Mouse (Mus musculus) embryonic facial prominence, embryonic 15.5 days (tissue): ENCODE measurements around the gene Gm13693. TPM values are rescaled to one million over a fixed set of nuclear protein-coding genes. Genes with fewer than 3 reads are reported as not detected.
A peak's percentile ranks its signal among the peaks of the same experiment; 100 is the strongest.
"Not testable (repeated sequence)": the region's sequence is repeated elsewhere in the genome, so short reads cannot be mapped to it uniquely, and the experiment has no call there.

Experiments used
- ATAC-seq: fragments of 200-750 bp; cut with Nextera tagmentation; 2 replicates; pipeline ENCODE4 v1.8.0; 2017; ENCODE audit warnings: low read depth, moderate TSS enrichment; ENCODE audit not compliant: insufficient number of reproducible peaks, low FRiP score, low TSS enrichment
- H3K27ac ChIP-seq: fragments of 300-500 bp; sonication (generic); replicated peaks from 2 replicates; pipeline ENCODE4 v1.5.1; 2015; ENCODE audit warnings: mild to moderate bottlenecking, inconsistent platforms
- H3K27me3 ChIP-seq: fragments of 300-500 bp; sonication (generic); 2 replicates; pipeline ENCODE4 v1.6.1; 2015; ENCODE audit warnings: inconsistent platforms
- H3K36me3 ChIP-seq: fragments of 300-500 bp; sonication (generic); 2 replicates; pipeline ENCODE4 v1.6.1; 2015; ENCODE audit warnings: mild to moderate bottlenecking, inconsistent platforms
- H3K4me1 ChIP-seq: fragments of 300-500 bp; sonication (generic); 2 replicates; pipeline ENCODE4 v1.6.1; 2015; ENCODE audit warnings: inconsistent platforms
- H3K4me2 ChIP-seq: fragments of 300-500 bp; sonication (generic); replicated peaks from 2 replicates; pipeline ENCODE4 v1.6.1; 2015; ENCODE audit warnings: mild to moderate bottlenecking, inconsistent platforms
- H3K4me3 ChIP-seq: fragments of 300-500 bp; sonication (generic); replicated peaks from 2 replicates; pipeline ENCODE4 v1.5.1; 2015; ENCODE audit warnings: mild to moderate bottlenecking, inconsistent platforms
- H3K9ac ChIP-seq: fragments of 300-500 bp; sonication (generic); 2 replicates; pipeline ENCODE4 v1.6.1; 2015; ENCODE audit warnings: inconsistent platforms
- H3K9me3 ChIP-seq: fragments of 300-500 bp; sonication (generic); replicated peaks from 2 replicates; pipeline ENCODE4 v1.6.1; 2016; ENCODE audit warnings: inconsistent platforms
- WGBS: fragments of 180-500 bp; shearing (Covaris S2); methylation state at CpG from one replicate; pipeline ENCODE4 v1.1.7; 2015; 5-methylcytosine and 5-hydroxymethylcytosine counted together
- polyA plus RNA-seq: library from polyadenylated mRNA; unstranded; fragments of >200 nt; fragmentation: Nextera tagmentation; extraction: Ambion mirVana; gene quantifications from 2 replicates; pipeline ENCODE4 v1.2.1, GENCODE M21; 2015

Gm13693 gene
- polyA plus RNA-seq = not detected in 2 replicates

GRCm38 (mm10) chr2:83961203-83961602 lies at the start of gene Gm13693:
Gm13693 (plus strand) TSS chr2:83961503.
- not testable (repeated sequence) for H3K9me3 ChIP-seq, H3K27me3 ChIP-seq, H3K4me3 ChIP-seq, H3K4me1 ChIP-seq, H3K36me3 ChIP-seq, ATAC-seq, H3K4me2 ChIP-seq, H3K9ac ChIP-seq, H3K27ac ChIP-seq
- WGBS = no CpG with 5 or more reads among the region's 6 CpGs

- 0 out of 2 replicates have a peak overlapping the region, but pooled peaks have one; percentile 11 for H3K27ac ChIP-seq
- H3K36me3 ChIP-seq = no peaks in the 10 kb centered on the region
- WGBS = 26% methylated on average over 2 of the region's 2 CpGs
- H3K4me3 ChIP-seq = no peak overlapping the region
- H3K4me1 ChIP-seq = no peaks in the 10 kb centered on the region
- no peaks in the 10 kb centered on the region for H3K9me3 ChIP-seq
- H3K9ac ChIP-seq = no peak overlapping the region
- no peaks in the 10 kb centered on the region for H3K27me3 ChIP-seq
- no peak for ATAC-seq
- H3K4me2 ChIP-seq = no peak overlapping the region
Measured at GRCm38 (mm10) chr2:83929478-83930088, 31.7 kb upstream of the Gm13693 start.

- Histone ChIP-seq H3K36me3 (no peaks in the 10 kb centered on the region), H3K9me3 (no peaks in the 10 kb centered on the region), H3K4me2 (peak within 1 kb of the TSS; percentile 51), H3K4me3 (peak within 1 kb of the TSS; percentile 25), H3K4me1 (peaks cover 4% of the 10 kb centered on the region), H3K27me3 (no peaks in the 10 kb centered on the region), H3K9ac (no peak within 1 kb of the TSS), H3K27ac (no peak within 1 kb of the TSS)
- peak; percentile 70; the same call in 1 of the 2 replicates for ATAC-seq
- under 1% methylated on average over 20 of the region's 20 CpGs for WGBS
Measured at GRCm38 (mm10) chr2:83940931-83941361, 20.4 kb upstream of the Gm13693 start, which contains the start of gene Zswim2. Zswim2 (minus strand) TSS chr2:83941228.

GRCm38 (mm10) chr2:83941378-83941777 lies 19.9 kb upstream of the Gm13693 start:
- Histone ChIP-seq H3K9me3 (no peaks in the 10 kb centered on the region), H3K4me2 (peak overlapping the region; percentile 51), H3K27me3 (no peaks in the 10 kb centered on the region), H3K4me3 (peak overlapping the region; percentile 25; the same call in 1 of the 2 replicates), H3K9ac (no peak overlapping the region), H3K27ac (no peak overlapping the region), H3K36me3 (no peaks in the 10 kb centered on the region), H3K4me1 (peaks cover 4% of the 10 kb centered on the region)
- ATAC-seq = no peak
- 30% methylated on average over 3 of the region's 3 CpGs for WGBS

GRCm38 (mm10) chr2:83941792-83942191 lies 19.5 kb upstream of the Gm13693 start:
- Histone ChIP-seq H3K36me3 (no peaks in the 10 kb centered on the region), H3K4me3 (no peak overlapping the region), H3K27me3 (no peaks in the 10 kb centered on the region), H3K4me1 (peaks cover 4% of the 10 kb centered on the region), H3K9ac (no peak overlapping the region), H3K27ac (no peak overlapping the region), H3K4me2 (no peak overlapping the region), H3K9me3 (no peaks in the 10 kb centered on the region)
- 65% methylated on average over 4 of the region's 4 CpGs for WGBS
- no peak for ATAC-seq

- H3K4me1 ChIP-seq, H3K4me3 ChIP-seq, H3K36me3 ChIP-seq, H3K4me2 ChIP-seq, H3K27ac ChIP-seq, H3K27me3 ChIP-seq, ATAC-seq, H3K9ac ChIP-seq, H3K9me3 ChIP-seq: not testable (repeated sequence)
- no CpG with 5 or more reads among the region's 6 CpGs for WGBS
Measured at GRCm38 (mm10) chr2:83955393-83955792, 5.9 kb upstream of the Gm13693 start, which contains the start of gene Gm13698. Gm13698 (plus strand) TSS chr2:83955693.

- H3K4me3 ChIP-seq, H3K9me3 ChIP-seq, H3K36me3 ChIP-seq, H3K27ac ChIP-seq, ATAC-seq, H3K4me1 ChIP-seq, H3K4me2 ChIP-seq, H3K9ac ChIP-seq, H3K27me3 ChIP-seq: not testable (repeated sequence)
- no CpG with 5 or more reads among the region's 6 CpGs for WGBS
Measured at GRCm38 (mm10) chr2:83967013-83967412, 5.7 kb downstream of the Gm13693 start, which contains the start of gene Gm13695. Gm13695 (plus strand) TSS chr2:83967313.

GRCm38 (mm10) chr2:83972823-83973222 lies 11.5 kb downstream of the Gm13693 start, which contains the start of gene Gm13696:
Gm13696 (plus strand) TSS chr2:83973123.
- no CpG with 5 or more reads among the region's 6 CpGs for WGBS
- not testable (repeated sequence) for H3K4me1 ChIP-seq, H3K27me3 ChIP-seq, H3K9ac ChIP-seq, ATAC-seq, H3K4me3 ChIP-seq, H3K4me2 ChIP-seq, H3K27ac ChIP-seq, H3K36me3 ChIP-seq, H3K9me3 ChIP-seq

GRCm38 (mm10) chr2:83978633-83979032 lies 17.3 kb downstream of the Gm13693 start, which contains the start of gene Gm13694:
Gm13694 (plus strand) TSS chr2:83978933.
- WGBS = no CpG with 5 or more reads among the region's 6 CpGs
- H3K27ac ChIP-seq, H3K9ac ChIP-seq, ATAC-seq, H3K9me3 ChIP-seq, H3K36me3 ChIP-seq, H3K27me3 ChIP-seq, H3K4me3 ChIP-seq, H3K4me1 ChIP-seq, H3K4me2 ChIP-seq: not testable (repeated sequence)

GRCm38 (mm10) chr2:83984443-83984842 lies 23.1 kb downstream of the Gm13693 start, which contains the start of gene Gm13697:
Gm13697 (plus strand) TSS chr2:83984743.
- H3K27me3 ChIP-seq, H3K9ac ChIP-seq, ATAC-seq, H3K4me2 ChIP-seq, H3K36me3 ChIP-seq, H3K4me3 ChIP-seq, H3K4me1 ChIP-seq, H3K9me3 ChIP-seq, H3K27ac ChIP-seq: not testable (repeated sequence)
- WGBS = no CpG with 5 or more reads among the region's 6 CpGs

GRCm38 (mm10) chr2:83990253-83990652 lies 28.9 kb downstream of the Gm13693 start, which contains the start of gene Gm13691:
Gm13691 (plus strand) TSS chr2:83990553.
- not testable (repeated sequence) for H3K4me1 ChIP-seq, H3K36me3 ChIP-seq, H3K4me3 ChIP-seq, ATAC-seq, H3K27me3 ChIP-seq, H3K9ac ChIP-seq, H3K4me2 ChIP-seq, H3K27ac ChIP-seq, H3K9me3 ChIP-seq
- no CpG with 5 or more reads among the region's 6 CpGs for WGBS
